Mouse (Mus musculus): ENCODE measurements around the gene Egf.

DNA sequence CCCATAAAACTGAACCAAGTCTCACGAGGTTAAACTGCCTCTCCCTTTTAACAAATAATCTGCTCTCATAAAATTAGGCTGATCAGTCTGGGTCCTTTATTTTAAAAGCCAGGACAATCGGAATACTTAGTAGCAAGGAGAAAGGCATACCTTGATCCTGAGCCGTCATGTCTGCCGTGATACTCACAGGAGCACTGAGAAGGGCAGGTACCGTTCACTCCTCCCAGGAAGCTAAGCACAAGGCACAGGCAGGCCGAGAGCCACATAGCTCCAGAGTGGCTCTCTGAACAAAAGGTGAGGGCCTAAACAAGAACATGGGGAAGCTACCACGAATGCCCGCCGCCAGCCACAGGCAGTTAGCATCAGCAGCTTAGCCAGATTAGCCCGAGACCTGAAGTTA is 48.6 kb upstream of the Egf start, which contains the start of gene Lrit3:
- no peak for TF ChIP-seq CTCF (IDR thresholded peaks at IDR 0.05; ENCODE audit: extremely low read depth, insufficient read length, insufficient replicate concordance, low read depth, low read length)
- TF ChIP-seq POLR2A (IDR thresholded peaks at IDR 0.05; ENCODE audit: low read depth, low read length), result no peak
